Mouse (Mus musculus) cerebellum, adult 2 months (tissue): ENCODE measurements around the gene Serpina6.

ENCODE experiments used
- CTCF ChIP-seq: fragments of 200-500 bp; IDR thresholded peaks from 2 replicates; pipeline ENCODE4 v1.5.1; 2011; ENCODE audit warnings: low read depth, mild to moderate bottlenecking, control low read depth, low read length, moderate library complexity, borderline replicate concordance; ENCODE audit not compliant: insufficient read depth
- POLR2A ChIP-seq: fragments of 200-500 bp; IDR thresholded peaks from 2 replicates; pipeline ENCODE4 v1.6.1; 2011; ENCODE audit warnings: low read length, control low read depth, borderline replicate concordance; ENCODE audit not compliant: insufficient read depth

DNA sequence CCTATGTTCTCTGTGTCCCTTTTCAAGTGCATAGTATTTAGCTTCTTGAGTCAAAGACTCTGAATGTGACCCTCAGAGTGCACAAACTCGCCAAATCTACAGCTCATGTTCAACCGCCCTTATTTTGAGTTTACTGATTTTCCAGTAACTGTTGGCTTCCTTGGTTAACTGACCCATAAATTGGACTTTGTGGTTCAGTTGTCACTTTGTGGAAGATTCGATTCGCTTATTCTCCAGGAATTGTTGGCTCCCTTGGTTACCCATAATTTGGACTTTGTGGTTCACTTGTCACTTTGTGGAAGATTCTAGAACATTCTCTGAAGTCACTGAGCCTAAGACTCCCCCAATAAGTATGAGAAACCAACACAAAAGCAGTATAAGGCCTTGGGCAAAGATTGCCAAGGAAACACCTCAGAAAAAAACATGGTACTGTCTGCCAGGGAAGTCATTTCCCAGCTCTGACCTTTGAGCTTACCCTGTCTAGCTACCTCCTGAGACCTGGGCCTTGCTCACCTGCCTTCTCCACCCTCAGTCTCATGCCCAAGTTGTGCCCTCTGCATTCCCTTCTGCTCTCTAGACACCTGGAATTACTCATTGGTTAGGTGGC is 43.2 kb upstream of the Serpina6 start:
- TF ChIP-seq POLR2A (no peak), CTCF (no peak)
